Mouse (Mus musculus) thymus, postnatal 10 days (tissue): Measurements from ENCODE around the gene Apela.
"Not testable (repeated sequence)": the region's sequence is repeated elsewhere in the genome, so short reads cannot be mapped to it uniquely, and the experiment has no call there.

ENCODE experiments used
- DNase-seq, 2 experiments: peaks; one replicate each; pipeline ENCODE4 v3.0.0; 2021; ENCODE audit warnings: low spot score in 2 of 2

Apela gene

DNA sequence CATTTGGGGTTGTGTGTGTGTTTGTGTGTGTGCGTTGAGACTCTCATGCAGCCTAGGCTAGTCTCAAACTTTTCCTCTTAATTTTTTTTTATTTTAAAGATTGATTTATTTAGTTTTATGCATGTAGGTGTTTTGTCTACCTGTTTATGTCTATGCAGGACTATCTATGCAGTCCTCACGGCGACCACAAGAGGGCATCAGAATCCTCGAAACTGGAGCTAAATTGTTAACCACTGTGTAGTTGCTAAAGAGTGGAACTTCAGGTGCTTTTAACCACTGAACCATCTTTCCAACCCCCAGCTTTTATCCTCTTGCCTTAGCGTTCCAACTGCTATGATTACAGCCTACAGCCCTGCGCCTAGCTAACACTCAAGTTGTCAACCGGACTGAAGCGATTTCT, 14.7 kb downstream of the Apela start:
- DNase-seq = peak in 1 of 2 experiments; percentile 23

GRCm38 (mm10) chr8:65018423-65018822, 18.7 kb downstream of the Apela start, which contains the start of the genes Trim61 and Trim60:
Gene Trim61, minus strand, starts transcription at chr8:65018523.
Gene Trim60, minus strand, starts transcription at chr8:65018584.
- DNase-seq = no peak

- not testable (repeated sequence) for DNase-seq
Observed at GRCm38 (mm10) chr8:65007616-65008015, 29.5 kb downstream of the Apela start.

- no peak for DNase-seq
Observed at GRCm38 (mm10) chr8:64998806-64999365, 38.2 kb downstream of the Apela start.

DNA sequence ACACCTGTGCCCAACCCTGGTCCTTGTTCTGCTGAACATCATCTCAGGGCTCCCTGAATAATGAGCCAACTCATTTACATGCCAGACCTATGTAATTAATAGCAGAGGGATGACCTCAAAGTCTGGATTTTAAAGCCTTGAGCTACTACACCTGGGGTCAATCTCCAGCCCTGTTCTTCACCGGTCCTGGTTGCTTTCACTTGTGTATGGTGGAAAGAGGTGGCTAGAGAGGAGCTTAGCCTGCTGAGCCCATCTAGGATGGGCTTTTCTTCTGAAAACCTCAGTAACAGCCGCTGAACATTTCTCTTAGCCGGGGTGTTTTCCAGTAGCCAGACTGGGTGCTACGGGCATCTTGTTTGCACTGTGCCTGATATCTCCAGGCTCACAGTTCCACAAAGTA, 49.4 kb downstream of the Apela start, which contains the start of gene Trim75:
Gene Trim75, minus strand, starts transcription at position 101 of the 400 bp plus-strand sequence.
- DNase-seq = no peak

DNA sequence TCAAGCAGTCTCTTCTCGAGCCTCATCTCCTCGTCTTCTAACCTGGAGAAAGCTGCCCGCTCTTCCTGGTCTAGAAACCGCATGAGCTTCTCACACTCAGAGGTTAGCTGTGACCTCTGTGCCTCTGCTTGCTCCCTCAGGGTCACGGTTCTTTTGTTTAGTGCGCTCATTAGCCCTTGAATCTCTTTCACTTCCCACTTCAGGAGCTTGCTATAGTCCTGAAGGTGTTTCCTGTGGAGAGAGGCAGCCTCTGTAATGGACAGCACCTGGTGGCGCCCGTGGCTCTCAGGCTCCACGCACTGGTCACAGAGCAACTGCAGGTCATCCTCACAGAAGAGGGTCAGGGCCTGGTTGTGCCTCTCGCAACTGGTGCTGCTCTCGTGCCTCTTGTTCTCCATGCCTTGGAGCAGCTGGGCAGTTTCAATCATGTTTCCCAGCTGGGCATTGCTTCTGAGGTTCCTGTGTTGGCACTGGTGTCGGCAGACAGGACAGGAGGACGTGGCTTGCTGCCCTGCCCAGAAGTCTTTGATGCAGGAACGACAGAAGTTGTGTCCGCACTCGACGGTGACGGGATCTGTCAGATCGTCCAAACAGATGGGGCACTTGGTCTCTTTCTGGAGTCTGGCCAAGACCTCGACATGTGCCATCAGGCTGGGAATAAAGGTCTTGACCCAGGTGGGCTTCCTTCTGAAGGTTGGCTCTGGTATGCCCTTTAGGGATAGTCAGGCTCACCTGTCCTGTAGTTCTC, 53.8 kb downstream of the Apela start:
- DNase-seq = no peak
